Mouse (Mus musculus) cortical plate, adult 2 months (tissue): ENCODE measurements at regions not wholly inside any gene's neighbourhood (a gene's known extent, or its start where the extent isn't known, plus 50 kb on each side); places are given as distances from the start of the nearest gene placed in this dataset.

Source experiments
- CTCF ChIP-seq: fragments of 200-500 bp; IDR thresholded peaks from 2 replicates; pipeline ENCODE4 v1.5.1; 2011; ENCODE audit warnings: mild to moderate bottlenecking, control low read depth, low read length; ENCODE audit not compliant: insufficient read depth; ENCODE audit errors: extremely low read depth
- POLR2A ChIP-seq: fragments of 200-500 bp; IDR thresholded peaks from 2 replicates; pipeline ENCODE4 v1.6.1; 2011; ENCODE audit warnings: mild to moderate bottlenecking, low read length, control low read depth; ENCODE audit not compliant: insufficient read depth; ENCODE audit errors: extremely low read depth

- TF ChIP-seq POLR2A = no peak
- no peak for TF ChIP-seq CTCF
Observed at GRCm38 (mm10) chr7:70788902-70789796, 422.6 kb upstream of the Nr2f2 start.
